Mouse (Mus musculus) adrenal gland, adult 8-10 months (tissue): ENCODE results near the gene Lin7b. TPM values are rescaled to one million over a fixed set of nuclear protein-coding genes. Genes with fewer than 3 reads are reported as not detected.

ENCODE experiments used
- total RNA-seq, 4 experiments: library from RNA; stranded (reverse); gene quantifications; 2 replicates each; pipeline ENCODE4 v1.2.4; 2022

The Lin7b gene
- total RNA-seq, 4 experiments from 2014 or later, result 1.8 to 14.1 (median 7.6) TPM

Other genes with a start within 250 kb of the Lin7b start
- gene Rps11, start 246.1 kb downstream of the Lin7b start, total RNA-seq, result 1,000 to 10,000 TPM; 1,085 to 1,250 (median 1,138) TPM
- 1,000 to 10,000 TPM; 1,558 to 1,710 (median 1,647) TPM for gene Rpl13a, start 241.8 kb downstream of the Lin7b start, total RNA-seq
- gene Gm45713, start 234.4 kb downstream of the Lin7b start, total RNA-seq, result not detected
- gene Flt3l, start 234.2 kb downstream of the Lin7b start, total RNA-seq, result 10 to 100 TPM; 20.4 to 56.7 (median 39.5) TPM
- 10 to 100 TPM; 58.4 to 73.0 (median 68.9) TPM for gene Pih1d1, start 216.3 kb downstream of the Lin7b start, total RNA-seq
- 10 to 100 TPM; 76.3 to 79.7 (median 77.2) TPM for gene Aldh16a1, start 216.0 kb downstream of the Lin7b start, total RNA-seq
- gene Slc17a7, start 206.6 kb downstream of the Lin7b start, total RNA-seq, result 1 to 10 TPM in 1 of 4 experiments, under 1 TPM in 3; 0.46 to 1.1 (median 0.65) TPM
- not detected for gene Gfy, start 191.0 kb downstream of the Lin7b start, total RNA-seq
- gene Pth2, start 189.6 kb downstream of the Lin7b start, total RNA-seq, result not detected
- 1 to 10 TPM in 1 of 4 experiments, under 1 TPM in 3; 0.12 to 1.2 (median 0.29) TPM for gene Ccdc155, start 165.7 kb downstream of the Lin7b start, total RNA-seq
- gene Dkkl1, start 158.4 kb downstream of the Lin7b start, total RNA-seq, result not detected
- gene Tead2, start 154.8 kb downstream of the Lin7b start, total RNA-seq, result 10 to 100 TPM; 10.7 to 14.1 (median 12.0) TPM
- gene Cd37, start 131.5 kb downstream of the Lin7b start, total RNA-seq, result 10 to 100 TPM in 1 of 4 experiments, 1 to 10 TPM in 3; 4.9 to 11.2 (median 7.0) TPM
- under 1 TPM in 1 of 4 experiments, not detected in 3; 0.37 TPM for gene Slc6a16, start 129.5 kb downstream of the Lin7b start, total RNA-seq
- gene Slc6a21, start 93.1 kb downstream of the Lin7b start, total RNA-seq, result under 1 TPM in 1 of 4 experiments, not detected in 3; 0.26 TPM
- 10 to 100 TPM in 2 of 4 experiments, 1 to 10 TPM in 2; 5.8 to 19.1 (median 10.4) TPM for gene Trpm4, start 36.8 kb downstream of the Lin7b start, total RNA-seq
- gene Hrc, start 35.3 kb downstream of the Lin7b start, total RNA-seq, result under 1 TPM; 0.09 to 0.31 (median 0.26) TPM
- gene Ppfia3, start 3.6 kb downstream of the Lin7b start, total RNA-seq, result 1 to 10 TPM; 2.8 to 7.2 (median 4.7) TPM
- 100 to 1,000 TPM; 232 to 563 (median 376) TPM for gene Snrnp70, start 25.2 kb upstream of the Lin7b start, total RNA-seq
- gene Kcna7, start 35.1 kb upstream of the Lin7b start, total RNA-seq, result not detected
- gene Ntf5, start 43.1 kb upstream of the Lin7b start, total RNA-seq, result under 1 TPM in 3 of 4 experiments, not detected in 1; 0.13 to 0.22 (median 0.20) TPM
- not detected for gene Lhb, start 50.2 kb upstream of the Lin7b start, total RNA-seq
- gene Gys1, start 64.3 kb upstream of the Lin7b start, total RNA-seq, result 10 to 100 TPM; 28.5 to 33.9 (median 29.8) TPM
- 10 to 100 TPM; 36.8 to 43.8 (median 38.8) TPM for gene Ruvbl2, start 67.5 kb upstream of the Lin7b start, total RNA-seq
- 1,000 to 10,000 TPM; 1,223 to 1,354 (median 1,306) TPM for gene Ftl1, start 89.3 kb upstream of the Lin7b start, total RNA-seq
- 100 to 1,000 TPM in 1 of 4 experiments, 10 to 100 TPM in 3; 71.7 to 105 (median 89.1) TPM for gene Bax, start 96.3 kb upstream of the Lin7b start, total RNA-seq
- 1 to 10 TPM in 2 of 4 experiments, under 1 TPM in 2; 0.20 to 2.5 (median 0.94) TPM for gene Tulp2, start 111.3 kb upstream of the Lin7b start, total RNA-seq
- 10 to 100 TPM; 38.9 to 41.2 (median 40.2) TPM for gene Gm45808, start 116.2 kb upstream of the Lin7b start, total RNA-seq
- 10 to 100 TPM; 65.1 to 80.0 (median 69.2) TPM for gene Dhdh, start 118.2 kb upstream of the Lin7b start, total RNA-seq
- 100 to 1,000 TPM; 291 to 305 (median 294) TPM for gene Nucb1, start 139.8 kb upstream of the Lin7b start, total RNA-seq
- gene Ppp1r15a, start 155.7 kb upstream of the Lin7b start, total RNA-seq, result 10 to 100 TPM; 29.2 to 62.8 (median 45.0) TPM
- gene Plekha4, start 155.7 kb upstream of the Lin7b start, total RNA-seq, result 1 to 10 TPM; 3.1 to 6.9 (median 4.3) TPM
- gene Hsd17b14, start 184.3 kb upstream of the Lin7b start, total RNA-seq, result 1 to 10 TPM in 2 of 4 experiments, under 1 TPM in 1, not detected in 1; 0.99 to 2.6 (median 2.1) TPM
- gene Bcat2, start 199.6 kb upstream of the Lin7b start, total RNA-seq, result 100 to 1,000 TPM; 191 to 306 (median 245) TPM
- gene Fgf21, start 244.9 kb upstream of the Lin7b start, total RNA-seq, result not detected
- not detected for gene Fut1, start 246.7 kb upstream of the Lin7b start, total RNA-seq